Mouse (Mus musculus) urinary bladder, postnatal 10 days (tissue): ENCODE measurements at regions not wholly inside any gene's neighbourhood (a gene's known extent, or its start where the extent isn't known, plus 50 kb on each side); places are given as distances from the start of the nearest gene placed in this dataset.

Source experiments
- DNase-seq: peaks from one replicate; pipeline ENCODE4 v3.0.0; 2022; ENCODE audit warnings: low spot score

DNA sequence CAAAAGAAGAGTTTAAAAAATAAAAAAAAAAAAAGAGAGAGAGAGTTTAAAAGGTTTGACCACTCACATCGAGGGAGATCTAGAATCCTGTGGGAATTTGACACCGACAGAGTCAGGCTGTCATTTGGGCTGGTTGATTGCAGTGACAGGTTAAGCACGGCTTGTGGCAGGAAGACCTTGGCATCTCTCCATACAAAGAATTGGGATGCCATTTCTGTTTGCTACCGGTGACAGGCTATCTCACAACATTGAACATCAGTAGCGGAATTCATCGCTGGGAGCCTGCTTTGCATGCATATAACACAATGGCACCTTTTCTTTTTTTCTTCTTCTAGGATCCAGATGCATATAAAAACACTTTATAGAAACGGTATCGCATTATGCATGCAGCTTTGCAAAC lies 53.7 kb upstream of the Gm26657 start:
- DNase-seq: no peak

DNA sequence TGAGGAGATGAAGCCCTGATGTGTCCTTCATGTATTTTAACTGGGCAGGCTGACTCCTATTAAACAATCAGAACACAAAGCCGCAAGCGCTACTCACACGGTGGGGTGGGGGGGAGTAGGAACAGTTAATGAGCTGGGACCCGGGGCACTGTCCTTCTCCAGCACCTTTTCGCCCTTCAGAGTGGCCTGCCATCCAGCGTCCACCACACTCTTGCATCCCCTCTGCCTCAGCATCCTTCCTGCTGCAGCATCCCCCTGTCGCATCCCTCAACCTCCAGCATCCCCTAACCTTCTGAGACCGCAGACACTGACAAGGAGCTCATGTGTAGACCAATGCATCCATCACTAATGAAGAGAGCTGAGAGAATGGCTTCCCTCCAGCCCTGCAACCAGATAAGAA lies 54.2 kb upstream of the Gm26657 start:
- DNase-seq: no peak

DNA sequence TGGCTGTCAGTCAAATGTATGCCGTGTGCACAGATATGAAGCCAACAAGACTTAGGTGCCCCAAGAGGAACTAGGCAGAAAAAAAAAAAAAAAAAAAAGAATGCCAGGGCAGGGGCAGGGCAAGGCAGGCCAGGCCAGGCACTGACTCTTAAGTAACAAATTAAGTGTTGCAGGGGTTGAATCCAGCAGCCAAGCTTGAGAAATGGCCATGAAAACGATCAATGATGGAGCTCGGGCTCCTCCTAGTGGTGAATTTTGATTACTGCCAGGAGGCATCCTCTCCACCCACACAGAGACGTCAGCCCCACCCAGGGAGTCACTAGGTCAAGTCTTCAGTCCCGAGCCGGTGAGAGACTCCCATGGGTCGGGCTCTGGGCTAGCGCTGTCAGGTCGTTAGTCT lies 54.7 kb upstream of the Gm26657 start:
- peak; percentile 40 for DNase-seq

DNA sequence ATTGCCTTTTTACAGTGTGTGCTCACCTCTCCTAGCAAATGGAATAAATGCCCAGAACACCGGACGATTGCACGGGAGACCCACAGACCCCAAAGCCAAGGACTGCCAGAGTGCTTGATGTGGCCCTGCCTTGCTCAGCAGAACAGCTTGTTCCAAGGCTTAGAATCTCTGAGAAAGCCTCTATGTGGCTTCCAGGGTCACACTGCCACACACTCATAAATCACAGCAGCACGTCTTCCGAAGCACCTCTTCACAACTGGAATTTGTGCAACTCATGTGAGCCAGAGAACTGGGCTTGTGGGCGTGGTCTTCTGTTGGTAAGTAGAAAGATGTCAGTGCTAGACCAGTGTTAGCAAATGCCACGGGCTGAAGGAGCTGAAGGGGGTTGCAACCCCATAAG lies 55.8 kb upstream of the Gm26657 start:
- DNase-seq: no peak

DNA sequence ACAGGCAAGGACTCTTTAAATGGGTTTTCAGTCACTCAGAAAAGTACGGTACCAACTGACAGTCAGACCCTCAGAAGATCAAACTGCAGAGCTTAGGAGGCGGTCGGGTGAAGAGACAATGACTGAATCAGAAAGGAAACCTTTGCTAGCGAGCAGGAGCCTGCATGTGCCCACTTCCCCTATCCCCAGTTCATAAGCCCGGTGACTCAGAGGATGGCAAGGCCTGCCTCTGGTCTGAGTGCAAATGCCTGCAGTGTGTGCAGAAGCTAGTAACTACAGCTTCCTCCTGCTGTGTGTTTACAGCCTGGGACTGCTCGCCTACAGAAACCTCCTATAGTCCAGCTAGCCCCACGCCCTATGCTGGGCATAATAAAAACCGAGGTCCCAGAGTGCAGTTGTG lies 58.7 kb upstream of the Gm26657 start:
- no peak for DNase-seq

DNA sequence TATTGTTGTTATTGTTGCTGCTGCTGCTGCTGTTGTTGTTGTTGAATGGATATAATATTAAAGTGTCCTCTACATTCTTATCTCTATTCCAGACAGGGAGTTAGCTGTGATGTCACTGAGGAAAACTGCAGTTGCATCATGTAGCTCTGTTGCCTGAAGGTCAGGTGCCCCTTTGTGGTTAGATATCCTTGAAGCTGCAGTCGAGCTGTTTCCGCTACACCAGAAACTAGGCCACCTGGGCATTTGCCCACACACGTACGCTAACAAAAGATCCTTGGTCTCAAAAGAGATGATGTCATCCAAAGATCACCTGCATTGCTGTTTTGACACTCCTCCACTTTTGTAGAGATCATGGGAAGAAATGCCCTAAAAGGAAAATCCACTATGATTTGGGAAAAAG lies 66.0 kb upstream of the Gm26657 start:
- no peak for DNase-seq

DNA sequence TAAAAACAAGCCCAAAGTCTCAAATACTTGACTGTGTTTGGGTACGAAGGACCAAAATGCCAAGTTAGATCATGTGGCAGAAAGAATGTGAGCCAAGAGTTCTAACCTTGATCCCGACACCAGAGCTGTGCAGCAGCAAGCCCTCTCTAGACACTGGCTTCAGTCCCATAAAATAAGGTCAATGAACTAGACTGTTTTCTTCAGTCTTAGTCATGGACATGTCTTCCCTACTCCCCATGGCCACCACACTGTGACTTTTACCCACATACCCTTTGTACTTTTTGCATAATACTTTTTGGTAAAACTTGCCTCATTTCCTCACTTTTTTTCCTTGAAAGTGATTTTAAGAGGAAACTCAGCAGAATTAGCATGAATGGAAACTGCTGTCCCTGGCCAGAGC lies 74.9 kb upstream of the Gm26657 start:
- no peak for DNase-seq

DNA sequence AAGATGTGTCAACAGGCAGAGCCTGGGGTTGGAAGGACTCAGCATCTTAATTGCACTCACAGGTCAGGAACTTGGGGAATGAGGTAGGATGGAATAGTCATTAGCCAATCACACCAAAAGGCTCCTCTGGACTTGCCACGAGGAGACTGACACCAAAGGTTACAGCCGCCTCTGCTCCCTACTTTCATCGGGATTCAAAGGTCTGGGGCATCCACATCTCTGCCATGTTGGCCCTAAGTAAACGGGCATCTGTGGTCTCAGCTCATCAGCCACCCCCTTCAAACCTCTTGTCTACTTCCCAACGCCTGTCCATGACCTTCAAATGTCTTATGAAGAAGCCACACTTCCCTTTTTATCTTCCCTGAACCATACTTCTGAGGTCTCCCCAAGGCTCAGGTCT lies 78.1 kb upstream of the Gm26657 start:
- DNase-seq: no peak

DNA sequence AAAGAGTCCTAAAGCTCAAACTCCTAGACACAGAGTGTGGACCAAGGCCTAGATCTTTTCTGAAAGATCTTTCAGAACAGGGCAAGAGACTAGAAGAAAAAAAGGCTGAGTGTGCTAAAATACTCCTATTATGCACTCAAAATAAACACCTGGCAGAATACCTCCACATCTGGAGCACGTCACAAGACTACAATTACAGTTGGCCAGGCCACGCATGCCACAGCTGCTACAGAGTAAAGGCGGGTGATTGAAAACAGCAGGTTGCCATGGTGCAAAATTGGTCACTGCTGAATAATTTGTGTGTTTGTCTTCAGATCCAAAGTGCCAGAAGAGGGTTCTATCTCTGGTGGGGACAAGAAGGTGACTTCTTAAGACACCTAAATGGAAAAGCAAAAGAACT lies 82.8 kb upstream of the Gm26657 start:
- no peak for DNase-seq

DNA sequence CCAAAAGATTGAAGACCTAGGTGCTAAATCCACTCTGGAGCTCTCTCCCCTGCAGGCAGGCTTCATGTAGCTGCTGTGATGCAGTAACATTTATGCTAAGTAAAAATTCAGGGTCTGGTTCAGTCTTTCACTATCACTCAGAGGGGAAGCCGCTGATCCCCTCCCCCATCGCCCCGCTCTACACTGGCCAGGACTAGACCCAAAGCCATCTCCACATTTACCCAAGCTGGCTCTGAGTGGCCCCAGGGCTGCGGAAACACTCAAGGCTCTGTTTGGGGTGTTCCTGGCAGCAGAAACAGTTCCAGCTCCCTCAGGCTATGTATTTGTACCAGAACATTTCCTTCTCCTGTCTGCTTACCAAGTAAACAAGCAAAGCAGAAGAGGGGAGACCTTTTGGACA lies 85.5 kb upstream of the Gm26657 start:
- no peak for DNase-seq

DNA sequence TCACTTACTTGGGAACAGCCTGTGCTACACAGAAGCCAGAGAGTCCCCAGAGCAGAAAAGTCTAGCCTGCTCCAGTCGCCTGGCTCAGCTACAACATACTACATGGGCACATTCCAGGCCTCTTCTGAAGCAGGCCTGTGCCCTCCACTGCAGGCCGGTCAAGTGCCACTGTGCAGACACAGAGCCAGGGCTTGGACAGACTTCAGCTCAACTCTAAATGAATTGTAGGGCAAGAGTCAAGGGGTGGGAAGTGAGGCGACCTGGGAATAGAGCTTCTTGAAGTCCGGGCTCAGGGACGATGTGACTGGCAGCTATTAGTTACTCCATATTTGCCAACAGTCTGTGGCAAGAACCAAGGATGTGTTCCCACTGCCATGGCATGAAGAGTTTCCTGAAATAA lies 87.1 kb upstream of the Gm26657 start:
- no peak for DNase-seq

DNA sequence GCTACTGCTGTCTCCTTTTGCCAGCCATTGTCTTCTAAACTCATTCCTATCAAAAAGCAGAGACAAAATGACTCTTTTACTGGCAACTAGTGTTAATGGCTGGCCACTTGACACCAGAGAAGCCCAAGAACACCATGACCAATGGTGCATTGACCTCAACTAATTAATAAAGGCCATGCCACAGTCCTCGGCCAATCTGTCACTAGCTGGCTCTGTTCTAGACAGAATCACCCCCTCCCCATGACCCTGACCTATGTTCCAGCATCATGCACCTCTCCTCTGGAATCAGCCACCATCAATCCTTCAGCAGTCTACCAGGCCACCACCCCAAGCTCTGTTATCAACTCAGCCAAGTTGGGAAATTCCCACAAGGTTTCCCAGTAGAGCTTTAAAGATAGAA lies 90.1 kb upstream of the Gm26657 start:
- no peak for DNase-seq

DNA sequence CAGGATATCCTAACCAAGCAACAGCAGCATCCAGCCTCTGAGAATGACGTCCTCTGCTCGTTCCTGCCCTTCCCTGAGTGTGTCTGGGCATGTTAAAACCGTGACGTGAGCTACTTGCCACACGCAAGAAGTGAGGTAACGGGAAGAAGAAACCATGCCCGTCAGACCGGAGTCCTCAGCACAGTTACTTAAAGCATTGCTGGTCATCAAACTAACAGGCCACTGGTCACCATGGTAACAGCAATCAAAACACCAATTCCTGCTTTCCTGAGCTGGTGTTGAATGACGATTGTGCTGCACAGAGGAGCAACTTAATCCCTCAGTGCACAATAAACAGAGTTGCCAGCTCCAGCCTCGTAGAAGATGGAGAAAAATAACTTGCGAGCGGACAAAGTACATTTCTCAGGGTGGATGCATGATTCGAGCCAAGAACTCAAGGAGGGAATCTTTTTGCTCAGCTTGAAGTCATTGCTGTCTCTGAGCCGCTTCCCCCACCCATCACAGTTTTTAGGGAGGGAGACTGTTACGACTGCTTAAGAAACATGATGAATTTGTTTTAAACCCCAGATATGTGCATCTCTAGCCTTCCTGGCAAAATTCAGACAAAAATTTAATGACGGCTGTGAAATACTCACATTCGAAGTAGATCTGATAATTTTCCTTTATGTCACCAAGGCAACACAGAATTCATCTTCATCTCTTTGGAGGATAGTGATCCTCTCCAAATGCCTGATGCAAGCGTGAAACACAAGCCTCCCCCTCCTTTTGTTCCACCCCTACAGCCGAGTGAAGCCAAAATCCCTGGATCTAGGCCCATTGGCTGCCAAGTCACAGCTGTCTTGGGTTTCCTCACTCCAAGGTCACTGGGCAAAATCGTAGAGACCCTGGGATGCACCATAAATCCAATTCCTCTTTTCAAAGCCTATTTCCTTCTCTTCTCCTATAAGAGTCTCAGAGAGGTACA lies 95.6 kb upstream of the Gm26657 start:
- no peak for DNase-seq

DNA sequence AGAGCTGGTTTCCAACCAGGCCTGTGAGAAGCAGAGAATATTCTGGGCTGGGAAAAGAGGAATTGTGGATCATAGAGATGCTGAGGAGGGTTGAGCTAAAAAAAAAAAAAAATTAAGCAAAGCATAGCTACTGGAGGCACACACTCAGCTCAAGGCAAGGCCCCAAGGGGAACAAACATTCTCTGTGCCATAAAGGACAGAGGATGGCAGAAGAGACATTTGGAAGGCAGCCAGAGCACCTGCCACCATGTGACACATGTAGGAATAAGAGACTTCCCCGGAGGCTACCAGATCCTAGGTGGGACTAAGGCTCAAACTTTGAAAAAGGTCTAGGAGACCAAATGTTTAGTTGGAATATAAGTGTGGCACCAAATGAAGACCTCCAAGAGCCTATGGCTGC lies 96.4 kb upstream of the Gm26657 start:
- DNase-seq: no peak

DNA sequence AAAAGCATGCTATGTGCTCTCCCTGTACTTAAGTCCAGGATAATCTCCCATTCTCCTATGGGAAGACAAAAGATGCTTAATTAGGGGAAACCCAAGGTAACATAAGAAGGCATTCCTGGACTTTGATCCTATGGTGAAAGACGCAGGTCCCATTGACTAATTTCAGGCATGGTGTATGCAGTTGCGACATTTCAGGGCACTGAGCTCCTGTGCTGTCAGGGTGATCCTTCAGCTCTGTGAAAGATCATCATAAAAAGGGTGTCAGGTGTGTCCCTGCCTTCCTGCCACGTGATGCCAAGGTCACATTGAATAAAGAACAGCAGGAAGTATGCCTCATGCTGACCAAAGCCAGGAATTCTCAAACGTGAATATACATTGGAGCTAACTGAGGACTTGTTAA lies 100.2 kb upstream of the Gm26657 start:
- no peak for DNase-seq

DNA sequence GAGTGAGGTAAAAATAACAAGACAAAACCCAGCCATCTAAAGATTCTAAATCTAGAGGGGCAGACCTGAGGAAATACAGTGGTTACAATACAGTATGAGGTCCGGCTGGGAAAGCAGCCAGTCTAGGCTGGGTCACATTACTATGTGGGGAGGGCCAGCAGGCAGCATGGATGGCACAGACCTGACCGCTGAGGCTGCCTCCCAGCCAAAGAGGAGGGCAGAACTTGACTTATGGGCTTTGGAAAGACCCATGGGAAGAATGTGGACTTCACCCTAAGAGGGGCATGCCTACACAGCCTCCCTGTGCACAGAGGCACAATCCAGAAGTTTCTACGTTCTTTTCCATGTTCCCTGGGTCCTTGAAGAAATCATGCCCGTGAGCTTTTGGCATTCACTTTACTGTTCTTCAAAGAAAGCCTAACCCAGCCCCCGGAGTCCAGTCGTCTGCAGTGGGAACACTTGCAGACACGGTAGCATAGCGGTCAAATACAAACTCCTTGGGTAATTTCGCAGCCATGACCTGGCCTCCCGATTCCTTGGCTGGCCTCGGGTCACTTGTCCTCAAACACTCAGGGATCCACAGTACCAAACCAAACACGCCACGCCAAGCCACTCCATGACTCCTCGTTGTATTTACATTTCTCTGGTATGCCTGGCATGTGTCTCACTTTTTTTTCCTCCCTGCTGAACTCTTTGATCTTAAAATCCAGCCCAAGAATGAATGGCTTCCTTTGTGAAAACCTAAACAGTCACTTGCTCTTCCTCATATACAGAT lies 101.0 kb upstream of the Gm26657 start:
- DNase-seq: no peak

DNA sequence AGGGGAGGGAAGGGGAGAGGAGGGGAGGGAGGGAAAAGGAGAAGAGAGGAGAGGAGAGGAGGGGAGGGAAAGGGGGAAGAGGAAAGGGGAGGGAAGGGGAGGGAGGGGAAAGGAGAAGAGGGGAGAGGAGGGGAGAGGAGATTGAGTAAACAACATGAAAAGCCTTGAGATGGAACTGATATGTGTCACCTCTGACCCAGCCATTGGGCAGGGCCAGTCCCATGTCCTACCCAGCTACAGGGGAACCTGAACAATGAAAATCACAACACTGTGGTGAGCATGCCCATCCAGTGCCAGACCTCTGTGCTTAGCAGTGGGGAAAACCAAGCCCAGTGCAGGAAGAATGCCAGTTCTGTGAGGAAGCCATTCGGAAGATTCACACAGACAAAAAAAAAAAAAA lies 103.6 kb upstream of the Gm26657 start:
- no peak for DNase-seq

DNA sequence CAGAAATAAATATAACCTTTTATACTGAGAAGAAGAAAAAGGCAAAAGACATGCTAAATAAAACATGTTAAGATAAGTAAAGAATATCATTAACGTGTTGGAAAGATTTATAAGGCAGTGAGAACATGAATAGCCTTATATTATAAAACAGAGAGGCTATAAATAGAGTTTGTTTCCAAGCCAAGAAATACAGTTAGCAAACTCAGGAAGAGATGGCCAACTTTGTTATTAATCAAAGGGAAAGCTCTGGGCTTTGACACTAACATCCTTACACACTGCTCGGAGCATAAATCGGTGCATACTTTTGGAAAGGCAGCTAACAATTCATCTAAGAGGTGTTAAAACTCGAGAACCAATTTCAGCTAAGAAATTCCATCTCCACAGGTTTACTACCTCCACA lies 106.3 kb upstream of the Gm26657 start:
- no peak for DNase-seq

DNA sequence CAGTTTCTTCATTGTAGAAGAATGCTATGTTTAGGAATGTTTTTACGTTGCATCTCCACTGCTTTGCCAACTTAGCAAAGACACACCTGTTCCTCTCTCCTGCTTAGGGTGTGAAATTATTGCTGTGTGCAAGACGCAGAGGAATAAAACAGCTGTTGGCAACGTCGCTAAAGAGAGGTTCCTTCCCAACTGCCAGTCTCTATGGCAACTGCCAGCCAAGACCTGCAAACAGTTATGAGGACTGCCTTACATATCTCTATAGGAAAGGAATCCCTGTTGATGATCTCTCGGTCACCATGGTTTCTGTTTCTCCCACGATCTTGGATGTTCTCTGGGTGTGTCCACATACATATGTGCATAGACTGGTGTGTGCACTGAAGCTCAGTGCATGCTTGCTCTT lies 109.6 kb upstream of the Gm26657 start:
- DNase-seq: no peak

DNA sequence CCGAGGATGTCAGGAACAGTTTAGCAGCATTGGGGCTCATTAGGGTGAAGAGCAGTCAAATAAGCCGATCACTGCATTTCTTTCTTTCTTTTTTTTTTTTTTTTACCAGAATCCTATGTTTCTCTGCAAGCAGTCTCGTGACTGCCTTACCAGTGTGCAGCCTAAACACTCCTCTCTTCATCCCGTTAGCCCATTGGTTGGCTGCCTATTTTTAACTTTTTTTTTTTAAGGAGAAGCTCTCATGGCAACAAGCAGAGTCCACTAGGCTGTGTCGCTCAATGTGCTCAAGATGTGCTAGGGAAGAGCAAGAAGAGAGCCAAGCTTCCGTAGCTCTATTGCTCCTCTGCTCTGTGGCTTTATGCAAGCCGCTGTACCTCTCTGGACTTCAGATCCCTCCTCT lies 112.7 kb upstream of the Gm26657 start:
- DNase-seq: no peak

DNA sequence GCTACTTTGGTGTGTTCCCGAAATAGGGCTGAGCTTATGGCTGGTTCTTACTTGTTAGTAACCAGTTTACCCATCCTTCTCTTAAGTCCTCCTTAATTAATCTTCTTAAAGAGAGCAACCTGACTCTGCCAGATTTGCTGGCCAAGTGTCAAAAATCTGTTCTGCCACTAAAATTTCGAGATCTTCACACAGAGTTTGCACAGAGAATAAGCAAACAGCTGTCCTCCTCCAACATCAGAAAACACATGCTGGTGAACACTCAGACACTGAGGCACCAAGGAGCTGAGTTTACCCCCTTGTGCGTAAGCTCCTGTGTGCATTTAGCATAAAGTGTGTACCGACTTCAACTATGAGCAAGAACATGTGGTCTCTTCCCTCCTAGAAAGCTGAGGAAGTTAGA lies 118.1 kb upstream of the Gm26657 start:
- DNase-seq: no peak

DNA sequence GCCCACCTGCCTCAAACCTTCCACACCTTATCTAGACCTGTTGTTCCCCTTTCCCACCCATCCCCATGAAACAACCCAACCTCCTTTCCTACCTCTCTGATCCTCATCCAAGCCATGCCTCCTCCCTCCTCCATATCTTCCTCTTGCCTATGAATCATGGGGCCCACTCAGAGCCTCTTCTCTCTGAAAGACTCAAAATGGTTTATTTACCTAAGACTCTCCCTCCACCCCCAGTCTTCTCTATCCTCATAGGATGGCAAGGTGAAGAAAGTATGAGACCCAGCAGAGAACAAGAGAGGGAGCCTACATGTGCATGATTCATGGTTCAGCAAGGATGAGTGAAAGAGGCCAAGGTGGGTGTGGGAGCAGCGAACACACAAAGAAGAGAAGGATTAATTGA lies 118.5 kb upstream of the Gm26657 start:
- no peak for DNase-seq

DNA sequence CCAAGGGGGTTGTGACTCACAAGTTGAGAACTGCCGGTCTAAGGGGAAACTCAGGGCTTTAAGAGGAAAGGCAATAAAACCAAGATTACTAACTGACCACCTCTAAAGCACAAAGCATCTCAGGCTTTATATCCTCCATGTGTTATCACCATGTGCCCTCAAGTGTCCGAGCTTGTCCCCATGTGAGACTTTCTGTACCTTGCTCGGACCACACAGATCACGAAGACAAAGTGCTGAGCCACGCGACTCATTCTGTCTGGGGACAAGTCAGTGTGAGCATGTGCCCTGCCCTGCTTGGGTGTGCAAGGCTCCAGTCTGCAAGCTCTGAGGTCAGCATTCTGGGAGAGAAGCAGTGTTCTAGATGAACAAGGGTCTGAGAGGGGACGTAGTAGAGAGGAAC lies 119.2 kb upstream of the Gm26657 start:
- no peak for DNase-seq

DNA sequence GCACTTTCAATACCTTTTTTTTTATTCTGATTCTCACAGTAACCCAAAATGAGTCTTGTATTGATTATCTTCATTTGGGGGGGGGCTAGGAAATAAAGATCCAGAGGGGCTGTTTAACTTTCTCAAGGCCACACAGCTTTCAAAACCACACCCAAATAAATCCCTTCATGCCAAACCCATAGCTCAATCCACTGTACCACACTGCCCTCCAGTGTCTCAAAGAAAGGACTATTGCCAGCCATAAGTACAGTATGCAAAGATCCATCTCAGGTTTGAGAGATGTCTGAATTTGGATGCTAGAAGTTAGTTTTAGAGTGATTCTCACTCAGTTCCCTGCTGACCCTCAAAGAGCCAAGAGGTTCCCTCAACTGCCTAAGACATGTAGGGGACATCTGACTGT lies 120.1 kb upstream of the Gm26657 start:
- no peak for DNase-seq
